Mouse (Mus musculus) liver, adult 2 months (tissue): ENCODE data around the gene Tmem167.

Experiments
- CTCF ChIP-seq: fragments of 200-500 bp; IDR thresholded peaks from 2 replicates; pipeline ENCODE4 v1.5.1; 2011; ENCODE audit warnings: low read depth, low read length, control low read depth
- POLR2A ChIP-seq: fragments of 200-500 bp; IDR thresholded peaks from 2 replicates; pipeline ENCODE4 v1.6.1; 2011; ENCODE audit warnings: low read length, control low read depth; ENCODE audit not compliant: insufficient read depth; ENCODE audit errors: extremely low read depth

GRCm38 (mm10) chr13:90151881-90152280 lies 63.0 kb downstream of the Tmem167 start:
- TF ChIP-seq CTCF (no peak), POLR2A (no peak)
